Mouse (Mus musculus) small intestine, adult 2 months (tissue): ENCODE results near the gene Ttc21a.

ENCODE experiments used
- CTCF ChIP-seq: fragments of 200-500 bp; IDR thresholded peaks from 2 replicates; pipeline ENCODE4 v1.5.1; 2012; ENCODE audit warnings: low read depth, mild to moderate bottlenecking, control low read depth, inconsistent platforms, low read length, moderate library complexity, mixed read lengths; ENCODE audit not compliant: insufficient replicate concordance, insufficient read length; ENCODE audit errors: extremely low read depth
- POLR2A ChIP-seq: fragments of 200-500 bp; IDR thresholded peaks from 2 replicates; pipeline ENCODE4 v1.6.1; 2012; ENCODE audit warnings: low read depth, mild to moderate bottlenecking, control low read depth, inconsistent platforms, low read length, moderate library complexity

GRCm38 (mm10) chr9:119889446-119889845, 48.0 kb upstream of the Ttc21a start:
- TF ChIP-seq CTCF (no peak), POLR2A (no peak)
